Mouse (Mus musculus) G1E (cell line): Measurements from ENCODE around the gene Scand1. TPM values are rescaled to one million over a fixed set of nuclear protein-coding genes. Genes with fewer than 3 reads are reported as not detected.

Source experiments
- ATAC-seq: 2 replicates; pipeline ENCODE4 v1.8.0; 2016; ENCODE audit warnings: mild to moderate bottlenecking; ENCODE audit not compliant: insufficient number of reproducible peaks, poor library complexity, low FRiP score, severe bottlenecking; ENCODE audit errors: extremely low read depth
- DNase-seq: peaks from one replicate; pipeline ENCODE4 v3.0.0; 2012; ENCODE audit warnings: low spot score
- H3K27me3 ChIP-seq: 2 replicates; pipeline ENCODE4 v1.6.1; 2012; ENCODE audit warnings: mild to moderate bottlenecking, low read length, inconsistent platforms; ENCODE audit not compliant: insufficient read depth
- H3K36me3 ChIP-seq: replicated peaks from 2 replicates; pipeline ENCODE3; 2012; ENCODE audit warnings: mild to moderate bottlenecking, inconsistent platforms
- H3K4me1 ChIP-seq: 2 replicates; pipeline ENCODE4 v1.6.1; 2012; ENCODE audit warnings: low read depth, low read length, inconsistent platforms, mixed read lengths; ENCODE audit not compliant: insufficient read depth
- H3K4me3 ChIP-seq: 2 replicates; pipeline ENCODE4 v1.5.1; 2012; ENCODE audit warnings: low read depth, mild to moderate bottlenecking, inconsistent platforms, low read length, moderate library complexity, mixed read lengths
- H3K9me3 ChIP-seq: replicated peaks from 2 replicates; pipeline ENCODE4 v1.6.1; 2012; ENCODE audit warnings: inconsistent platforms
- CTCF ChIP-seq: IDR thresholded peaks from 2 replicates; pipeline ENCODE4 v1.5.1; 2012; ENCODE audit warnings: low read depth, low read length, inconsistent platforms, mixed read lengths
- GATA1 ChIP-seq: IDR thresholded peaks from 2 replicates; pipeline ENCODE4 v1.6.1; 2012; ENCODE audit warnings: borderline replicate concordance, low read length, inconsistent platforms, mixed read lengths
- GATA2 ChIP-seq: IDR thresholded peaks from 2 replicates; pipeline ENCODE4 v1.6.1; 2012; ENCODE audit warnings: low read depth, low read length, inconsistent platforms, borderline replicate concordance
- POLR2AphosphoS5 ChIP-seq: IDR thresholded peaks from 2 replicates; pipeline ENCODE4 v1.6.1; 2012; ENCODE audit warnings: low read depth, low read length, inconsistent platforms; ENCODE audit not compliant: insufficient replicate concordance
- TAL1 ChIP-seq: conservative IDR thresholded peaks from 2 replicates; pipeline ENCODE4 v1.6.1; 2012; ENCODE audit warnings: low read depth, low read length, inconsistent platforms, mixed read lengths
- polyA plus RNA-seq: library from polyadenylated mRNA; stranded (reverse); fragments of >175 nt; gene quantifications from 2 replicates; pipeline ENCODE4 v1.2.3, GENCODE M21; 2012
- total RNA-seq, 2 experiments: library from RNA; stranded (forward) in 1 of 2; stranded (reverse) in 1 of 2; fragments of 200-1000 nt in 1 of 2; fragments of >200 nt in 1 of 2; fragmentation: Nextera tagmentation in 1 of 2; gene quantifications; 2 replicates each; pipeline ENCODE4 v1.2.3; 2014 to 2017

Gene Scand1
- total RNA-seq (2014; fragmentation: Nextera tagmentation) (11.6 and 12.2 TPM in 2 replicates), total RNA-seq (2017) (243 and 516 TPM in 2 replicates), polyA plus RNA-seq (844 and 1,244 TPM in 2 replicates)

- peaks cover 30% of the 10 kb centered on the region for H3K4me1 ChIP-seq
- H3K4me3 ChIP-seq, result peak within 1 kb of the TSS; percentile 91
- peak; percentile 92 for DNase-seq
- H3K9me3 ChIP-seq, result 0 out of 2 replicates have a peak, but pooled peaks cover 5% of the 10 kb centered on the region
- TF ChIP-seq TAL1, result no peak
- TF ChIP-seq GATA1, result no peak
- no peak for TF ChIP-seq CTCF
- no peak for TF ChIP-seq GATA2
- 0 out of 2 replicates have a peak, but pooled peaks have one; percentile 46 for TF ChIP-seq POLR2AphosphoS5
- peak; percentile 88 for ATAC-seq
- H3K27me3 ChIP-seq, result no peaks in the 10 kb centered on the region
- peaks cover 51% of the 10 kb centered on the region for H3K36me3 ChIP-seq
Measured at GRCm38 (mm10) chr2:156312297-156312897, at the start of gene Scand1, which contains the start of gene Cnbd2. Scand1 (minus strand) TSS chr2:156312704. Cnbd2 (plus strand) TSS chr2:156312299.

GRCm38 (mm10) chr2:156356031-156356430 is 43.5 kb upstream of the Scand1 start:
- Histone ChIP-seq H3K36me3 (no peaks in the 10 kb centered on the region), H3K4me1 (peaks cover 10% of the 10 kb centered on the region), H3K27me3 (no peaks in the 10 kb centered on the region), H3K4me3 (no peak overlapping the region), H3K9me3 (no peaks in the 10 kb centered on the region)
- no peak for ATAC-seq
- no peak for TF ChIP-seq CTCF
- TF ChIP-seq GATA2, result no peak
- no peak for TF ChIP-seq POLR2AphosphoS5
- TF ChIP-seq GATA1, result no peak
- no peak for TF ChIP-seq TAL1
- no peak for DNase-seq

- H3K9me3 ChIP-seq, result no peaks in the 10 kb centered on the region
- no peak for ATAC-seq
- no peak for DNase-seq
- H3K4me1 ChIP-seq, result peaks cover 10% of the 10 kb centered on the region
- H3K4me3 ChIP-seq, result no peak overlapping the region
- no peaks in the 10 kb centered on the region for H3K27me3 ChIP-seq
- H3K36me3 ChIP-seq, result no peaks in the 10 kb centered on the region
- TF ChIP-seq POLR2AphosphoS5 (no peak), CTCF (no peak), TAL1 (no peak), GATA2 (no peak), GATA1 (no peak)
Measured at GRCm38 (mm10) chr2:156353265-156353692, 40.8 kb upstream of the Scand1 start.

- H3K36me3 ChIP-seq, result no peaks in the 10 kb centered on the region
- no peak for TF ChIP-seq GATA1
- TF ChIP-seq TAL1, result no peak
- TF ChIP-seq CTCF, result no peak
- TF ChIP-seq GATA2, result no peak
- TF ChIP-seq POLR2AphosphoS5, result no peak
- H3K27me3 ChIP-seq, result no peaks in the 10 kb centered on the region
- ATAC-seq (no peak), DNase-seq (no peak)
- H3K4me1 ChIP-seq, result peaks cover 10% of the 10 kb centered on the region
- no peaks in the 10 kb centered on the region for H3K9me3 ChIP-seq
- no peak overlapping the region for H3K4me3 ChIP-seq
Measured at GRCm38 (mm10) chr2:156352413-156353165, 40.1 kb upstream of the Scand1 start.

- Histone ChIP-seq H3K4me1 (peaks cover 10% of the 10 kb centered on the region), H3K4me3 (no peak overlapping the region), H3K9me3 (no peaks in the 10 kb centered on the region), H3K36me3 (no peaks in the 10 kb centered on the region), H3K27me3 (no peaks in the 10 kb centered on the region)
- no peak for DNase-seq
- no peak for ATAC-seq
- TF ChIP-seq TAL1, result no peak
- no peak for TF ChIP-seq GATA2
- TF ChIP-seq GATA1, result no peak
Measured at GRCm38 (mm10) chr2:156351243-156351642, 38.7 kb upstream of the Scand1 start.

GRCm38 (mm10) chr2:156349286-156349848 is 36.9 kb upstream of the Scand1 start:
- no peak for ATAC-seq
- no peaks in the 10 kb centered on the region for H3K27me3 ChIP-seq
- H3K36me3 ChIP-seq, result no peaks in the 10 kb centered on the region
- H3K4me1 ChIP-seq, result peaks cover 14% of the 10 kb centered on the region
- no peak overlapping the region for H3K4me3 ChIP-seq
- H3K9me3 ChIP-seq, result no peaks in the 10 kb centered on the region
- DNase-seq, result no peak
- TF ChIP-seq TAL1 (no peak), GATA2 (no peak), CTCF (no peak), POLR2AphosphoS5 (no peak), GATA1 (no peak)

GRCm38 (mm10) chr2:156348812-156349211 is 36.3 kb upstream of the Scand1 start:
- H3K4me1 ChIP-seq, result peaks cover 14% of the 10 kb centered on the region
- ATAC-seq, result no peak

More at GRCm38 (mm10) chr2:156348812-156349211, 36.3 kb upstream of the Scand1 start:
- Histone ChIP-seq H3K9me3 (no peaks in the 10 kb centered on the region), H3K4me3 (no peak overlapping the region), H3K27me3 (no peaks in the 10 kb centered on the region), H3K36me3 (no peaks in the 10 kb centered on the region)
- TF ChIP-seq POLR2AphosphoS5 (no peak), GATA2 (no peak), TAL1 (no peak), GATA1 (no peak), CTCF (no peak)
- no peak for DNase-seq
